Mouse (Mus musculus): ENCODE results near the gene Scaper. TPM values are rescaled to one million over a fixed set of nuclear protein-coding genes. Genes with fewer than 3 reads are reported as not detected.
A peak's percentile ranks its signal among the peaks of the same experiment; 100 is the strongest.

The Scaper gene
- polyA plus RNA-seq, 1 experiment from 2014 or later = 16.8 TPM

GRCm38 (mm10) chr9:55545556-55546175, 392.3 kb downstream of the Scaper start:
- H3K4me3 ChIP-seq = peak overlapping the region; percentile 48
- H3K27ac ChIP-seq = no peak overlapping the region
- H3K9me3 ChIP-seq = no peaks in the 10 kb centered on the region
- peaks cover 96% of the 10 kb centered on the region for H3K27me3 ChIP-seq
- H3K4me2 ChIP-seq = peak overlapping the region; percentile 79
- peaks cover 57% of the 10 kb centered on the region for H3K4me1 ChIP-seq
- WGBS = 5% methylated on average over 41 of the region's 41 CpGs
- ATAC-seq (ENCODE audit: insufficient number of reproducible peaks, insufficient read depth, low FRiP score, low TSS enrichment, low read depth) = no peak
- H3K9ac ChIP-seq = peak overlapping the region; percentile 44; the same call in 1 of the 2 replicates
- H3K36me3 ChIP-seq = no peaks in the 10 kb centered on the region

- Histone ChIP-seq H3K27me3 (peaks cover 100% of the 10 kb centered on the region), H3K4me1 (peaks cover 61% of the 10 kb centered on the region), H3K27ac (no peak overlapping the region), H3K4me2 (peak overlapping the region; percentile 79), H3K9me3 (no peaks in the 10 kb centered on the region), H3K36me3 (no peaks in the 10 kb centered on the region), H3K4me3 (peak overlapping the region; percentile 48), H3K9ac (peak overlapping the region; percentile 44; the same call in 1 of the 2 replicates)
- ATAC-seq (ENCODE audit: insufficient number of reproducible peaks, insufficient read depth, low FRiP score, low TSS enrichment, low read depth) = no peak
- WGBS = 1% methylated on average over 30 of the region's 30 CpGs
Observed at GRCm38 (mm10) chr9:55544861-55545555, 392.9 kb downstream of the Scaper start.

- H3K36me3 ChIP-seq = no peaks in the 10 kb centered on the region
- peak overlapping the region; percentile 67; the same call in 1 of the 2 replicates for H3K9ac ChIP-seq
- H3K9me3 ChIP-seq = no peaks in the 10 kb centered on the region
- H3K4me1 ChIP-seq = peaks cover 56% of the 10 kb centered on the region
- no peak for ATAC-seq (ENCODE audit: insufficient number of reproducible peaks, insufficient read depth, low FRiP score, low TSS enrichment, low read depth)
- H3K4me2 ChIP-seq = peak overlapping the region; percentile 79
- 1% methylated on average over 46 of the region's 46 CpGs for WGBS
- H3K27me3 ChIP-seq = peaks cover 99% of the 10 kb centered on the region
- H3K4me3 ChIP-seq = peak overlapping the region; percentile 48
- H3K27ac ChIP-seq = no peak overlapping the region
Observed at GRCm38 (mm10) chr9:55543703-55544401, 394.1 kb downstream of the Scaper start.

- H3K9ac ChIP-seq = peak overlapping the region; percentile 67; the same call in 1 of the 2 replicates
- H3K9me3 ChIP-seq = no peaks in the 10 kb centered on the region
- no peak for ATAC-seq (ENCODE audit: insufficient number of reproducible peaks, insufficient read depth, low FRiP score, low TSS enrichment, low read depth)
- H3K27me3 ChIP-seq = peaks cover 99% of the 10 kb centered on the region
- H3K4me2 ChIP-seq = peak overlapping the region; percentile 79
- peak overlapping the region; percentile 48 for H3K4me3 ChIP-seq
- H3K27ac ChIP-seq = no peak overlapping the region
- no peaks in the 10 kb centered on the region for H3K36me3 ChIP-seq
- 8% methylated on average over 8 of the region's 8 CpGs for WGBS
- H3K4me1 ChIP-seq = peaks cover 62% of the 10 kb centered on the region
Observed at GRCm38 (mm10) chr9:55543336-55543702, 394.6 kb downstream of the Scaper start.

- no peaks in the 10 kb centered on the region for H3K9me3 ChIP-seq
- H3K27ac ChIP-seq = no peak overlapping the region
- peak overlapping the region; percentile 67 for H3K9ac ChIP-seq
- H3K27me3 ChIP-seq = peaks cover 97% of the 10 kb centered on the region
- H3K36me3 ChIP-seq = no peaks in the 10 kb centered on the region
- peak overlapping the region; percentile 48 for H3K4me3 ChIP-seq
- 3% methylated on average over 59 of the region's 59 CpGs for WGBS
- H3K4me2 ChIP-seq = peak overlapping the region; percentile 79
- H3K4me1 ChIP-seq = peaks cover 62% of the 10 kb centered on the region
- no peak for ATAC-seq (ENCODE audit: insufficient number of reproducible peaks, insufficient read depth, low FRiP score, low TSS enrichment, low read depth)
Observed at GRCm38 (mm10) chr9:55542366-55543325, 395.3 kb downstream of the Scaper start.

GRCm38 (mm10) chr9:55541681-55542365, 396.1 kb downstream of the Scaper start:
- under 1% methylated on average over 59 of the region's 59 CpGs for WGBS
- Histone ChIP-seq H3K36me3 (no peaks in the 10 kb centered on the region), H3K4me1 (peaks cover 60% of the 10 kb centered on the region), H3K4me2 (peak overlapping the region; percentile 79), H3K27ac (no peak overlapping the region), H3K9ac (peak overlapping the region; percentile 67), H3K4me3 (peak overlapping the region; percentile 48), H3K27me3 (peaks cover 97% of the 10 kb centered on the region), H3K9me3 (no peaks in the 10 kb centered on the region)
- no peak for ATAC-seq (ENCODE audit: insufficient number of reproducible peaks, insufficient read depth, low FRiP score, low TSS enrichment, low read depth)

- Histone ChIP-seq H3K36me3 (no peaks in the 10 kb centered on the region), H3K9ac (peak overlapping the region; percentile 61), H3K4me1 (peaks cover 51% of the 10 kb centered on the region), H3K4me3 (peak overlapping the region; percentile 48), H3K27ac (peak overlapping the region; percentile 62; the same call in 1 of the 2 replicates), H3K27me3 (peaks cover 93% of the 10 kb centered on the region), H3K4me2 (peak overlapping the region; percentile 79), H3K9me3 (no peaks in the 10 kb centered on the region)
- WGBS = under 1% methylated on average over 28 of the region's 28 CpGs
- peak; percentile 89 for ATAC-seq (ENCODE audit: insufficient number of reproducible peaks, insufficient read depth, low FRiP score, low TSS enrichment, low read depth)
Observed at GRCm38 (mm10) chr9:55540888-55541287, 397.0 kb downstream of the Scaper start.

GRCm38 (mm10) chr9:55540391-55540770, 397.5 kb downstream of the Scaper start:
- H3K27ac ChIP-seq = peak overlapping the region; percentile 62; the same call in 1 of the 2 replicates
- no peaks in the 10 kb centered on the region for H3K9me3 ChIP-seq
- H3K4me1 ChIP-seq = peaks cover 46% of the 10 kb centered on the region
- peak overlapping the region; percentile 48 for H3K4me3 ChIP-seq
- peak overlapping the region; percentile 79 for H3K4me2 ChIP-seq
- no peak for ATAC-seq (ENCODE audit: insufficient number of reproducible peaks, insufficient read depth, low FRiP score, low TSS enrichment, low read depth)
- H3K27me3 ChIP-seq = peaks cover 88% of the 10 kb centered on the region
- under 1% methylated on average over 12 of the region's 12 CpGs for WGBS
- no peaks in the 10 kb centered on the region for H3K36me3 ChIP-seq
- H3K9ac ChIP-seq = peak overlapping the region; percentile 61

GRCm38 (mm10) chr9:55539661-55540390, 398.1 kb downstream of the Scaper start:
- ATAC-seq (ENCODE audit: insufficient number of reproducible peaks, insufficient read depth, low FRiP score, low TSS enrichment, low read depth) = no peak
- Histone ChIP-seq H3K4me1 (peaks cover 40% of the 10 kb centered on the region), H3K4me2 (peak overlapping the region; percentile 79)

GRCm38 (mm10) chr9:55539006-55539405, 398.9 kb downstream of the Scaper start:
- Histone ChIP-seq H3K27me3 (peaks cover 74% of the 10 kb centered on the region), H3K27ac (no peak overlapping the region), H3K4me3 (no peak overlapping the region), H3K4me1 (peaks cover 33% of the 10 kb centered on the region), H3K9me3 (no peaks in the 10 kb centered on the region), H3K36me3 (no peaks in the 10 kb centered on the region), H3K9ac (no peak overlapping the region), H3K4me2 (0 out of 2 replicates have a peak overlapping the region, but pooled peaks have one; percentile 79)
- no peak for ATAC-seq (ENCODE audit: insufficient number of reproducible peaks, insufficient read depth, low FRiP score, low TSS enrichment, low read depth)
- 6% methylated on average over 1 of the region's 1 CpGs for WGBS

More at GRCm38 (mm10) chr9:55539661-55540390, 398.1 kb downstream of the Scaper start:
- no peaks in the 10 kb centered on the region for H3K36me3 ChIP-seq
- H3K27ac ChIP-seq = 0 out of 2 replicates have a peak overlapping the region, but pooled peaks have one; percentile 62
- peak overlapping the region; percentile 48 for H3K4me3 ChIP-seq
- 2% methylated on average over 31 of the region's 31 CpGs for WGBS
- peaks cover 82% of the 10 kb centered on the region for H3K27me3 ChIP-seq
- H3K9me3 ChIP-seq = no peaks in the 10 kb centered on the region
- H3K9ac ChIP-seq = peak overlapping the region; percentile 61
